Mouse (Mus musculus): ENCODE measurements at regions not wholly inside any gene's neighbourhood (a gene's known extent, or its start where the extent isn't known, plus 50 kb on each side); places are given as distances from the start of the nearest gene placed in this dataset.

DNA sequence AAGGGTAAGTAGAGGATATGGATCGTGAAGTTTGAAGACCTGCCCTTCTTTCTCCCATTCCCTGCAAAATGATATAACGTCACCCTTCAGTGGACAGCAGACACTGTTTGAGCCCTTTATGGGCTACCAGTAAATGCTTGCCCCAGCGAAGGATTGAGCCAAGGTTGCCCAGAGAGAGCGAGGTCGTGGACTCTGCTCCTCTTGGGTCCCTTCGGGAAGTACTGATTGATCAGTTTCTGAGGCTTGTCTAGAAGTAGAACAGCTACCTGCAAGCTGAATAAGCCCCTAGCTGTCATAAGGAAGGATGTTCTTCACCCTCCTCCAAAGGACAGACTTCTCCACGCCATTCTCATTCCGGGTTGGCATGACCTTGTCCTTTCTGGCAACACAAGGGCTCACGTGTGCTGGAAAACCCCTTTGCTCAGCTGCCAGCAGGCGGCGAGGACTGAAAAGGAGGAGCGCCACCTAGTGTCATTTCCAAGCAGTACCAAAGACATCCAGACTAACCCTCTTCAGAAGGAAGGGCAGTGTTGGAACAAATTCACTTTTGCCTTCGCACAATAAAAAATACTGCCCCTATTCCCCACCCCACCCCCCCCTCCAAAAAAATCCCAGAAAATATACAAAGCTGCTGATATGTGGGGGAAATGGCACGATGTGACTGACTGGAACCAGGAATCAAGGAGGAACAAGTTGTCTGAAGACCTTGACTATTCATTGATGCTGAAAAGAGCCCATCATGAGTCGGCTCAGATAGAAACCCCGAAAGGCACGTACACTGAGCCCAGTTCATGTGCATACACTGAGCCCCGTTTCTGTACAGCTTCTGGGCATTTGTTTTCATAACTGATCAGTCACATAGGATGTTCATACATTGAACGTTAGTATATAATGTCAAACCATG lies 274.8 kb upstream of the Pfn2 start:
- Histone ChIP-seq H3K4me3 (ENCODE audit: low read depth, low read length) (no peak overlapping the region), H3K4me2 (ENCODE audit: low read length) (0 out of 2 replicates have a peak overlapping the region, but pooled peaks have one; percentile 8), H3K9me3 (replicated peaks; ENCODE audit: control insufficient read depth, low read length) (no peaks in the 10 kb centered on the region), H3K27me3 (replicated peaks; ENCODE audit: control insufficient read depth, insufficient read depth, low read length) (no peaks in the 10 kb centered on the region), H3K27ac (ENCODE audit: low read depth, low read length) (no peak overlapping the region), H3K4me1 (ENCODE audit: control insufficient read depth, insufficient read depth, low read length) (no peaks in the 10 kb centered on the region), H3K36me3 (ENCODE audit: control insufficient read depth, insufficient read depth, low read length) (no peaks in the 10 kb centered on the region), H3K9ac (ENCODE audit: low read length) (no peak overlapping the region)
- 47% methylated on average over 19 of the region's 19 CpGs for WGBS
- ATAC-seq (peak; percentile 94), DNase-seq (ENCODE audit: low spot score) (peak; percentile 91)

- DNase-seq (ENCODE audit: low spot score), result no peak
- Histone ChIP-seq H3K27ac (ENCODE audit: low read depth, low read length) (no peak overlapping the region), H3K9me3 (replicated peaks; ENCODE audit: control insufficient read depth, low read length) (no peaks in the 10 kb centered on the region), H3K4me1 (ENCODE audit: control insufficient read depth, insufficient read depth, low read length) (no peaks in the 10 kb centered on the region), H3K4me2 (ENCODE audit: low read length) (no peak overlapping the region), H3K4me3 (ENCODE audit: low read depth, low read length) (no peak overlapping the region), H3K36me3 (ENCODE audit: control insufficient read depth, insufficient read depth, low read length) (no peaks in the 10 kb centered on the region), H3K9ac (ENCODE audit: low read length) (no peak overlapping the region), H3K27me3 (replicated peaks; ENCODE audit: control insufficient read depth, insufficient read depth, low read length) (no peaks in the 10 kb centered on the region)
- no peak; the same call in 1 of the 2 replicates for ATAC-seq
- WGBS, result 80% methylated on average over 7 of the region's 7 CpGs
Measured at GRCm38 (mm10) chr3:58123396-58124077, 275.7 kb upstream of the Pfn2 start.

- ATAC-seq (no peak), DNase-seq (ENCODE audit: low spot score) (no peak)
- H3K4me3 ChIP-seq (ENCODE audit: low read depth, low read length), result no peak overlapping the region
- H3K27ac ChIP-seq (ENCODE audit: low read depth, low read length), result no peak overlapping the region
- H3K4me2 ChIP-seq (ENCODE audit: low read length), result no peak overlapping the region
- H3K36me3 ChIP-seq (ENCODE audit: control insufficient read depth, insufficient read depth, low read length), result no peaks in the 10 kb centered on the region
- H3K27me3 ChIP-seq (replicated peaks; ENCODE audit: control insufficient read depth, insufficient read depth, low read length), result no peaks in the 10 kb centered on the region
- no peaks in the 10 kb centered on the region for H3K9me3 ChIP-seq (replicated peaks; ENCODE audit: control insufficient read depth, low read length)
- no peak overlapping the region for H3K9ac ChIP-seq (ENCODE audit: low read length)
- WGBS, result 62% methylated on average over 1 of the region's 1 CpGs
- H3K4me1 ChIP-seq (ENCODE audit: control insufficient read depth, insufficient read depth, low read length), result no peaks in the 10 kb centered on the region
Measured at GRCm38 (mm10) chr3:58124886-58125285, 277.0 kb upstream of the Pfn2 start.

- no peak for ATAC-seq
- Histone ChIP-seq H3K27ac (ENCODE audit: low read depth, low read length) (no peak overlapping the region), H3K4me3 (ENCODE audit: low read depth, low read length) (no peak overlapping the region), H3K36me3 (ENCODE audit: control insufficient read depth, insufficient read depth, low read length) (no peaks in the 10 kb centered on the region), H3K4me2 (ENCODE audit: low read length) (no peak overlapping the region), H3K4me1 (ENCODE audit: control insufficient read depth, insufficient read depth, low read length) (no peaks in the 10 kb centered on the region), H3K9ac (ENCODE audit: low read length) (no peak overlapping the region), H3K9me3 (replicated peaks; ENCODE audit: control insufficient read depth, low read length) (no peaks in the 10 kb centered on the region), H3K27me3 (replicated peaks; ENCODE audit: control insufficient read depth, insufficient read depth, low read length) (no peaks in the 10 kb centered on the region)
- no peak for DNase-seq (ENCODE audit: low spot score)
Measured at GRCm38 (mm10) chr3:58126996-58127395, 279.1 kb upstream of the Pfn2 start.

GRCm38 (mm10) chr3:58128059-58128458 lies 280.2 kb upstream of the Pfn2 start:
- DNase-seq (ENCODE audit: low spot score), result no peak
- 60% methylated on average over 8 of the region's 8 CpGs for whole genome bisulfite sequencing
- no peaks in the 10 kb centered on the region for H3K27me3 ChIP-seq (replicated peaks; ENCODE audit: control insufficient read depth, insufficient read depth, low read length)
- no peaks in the 10 kb centered on the region for H3K36me3 ChIP-seq (ENCODE audit: control insufficient read depth, insufficient read depth, low read length)
- no peaks in the 10 kb centered on the region for H3K9me3 ChIP-seq (replicated peaks; ENCODE audit: control insufficient read depth, low read length)
- no peak overlapping the region for H3K9ac ChIP-seq (ENCODE audit: low read length)
- ATAC-seq, result no peak
- no peaks in the 10 kb centered on the region for H3K4me1 ChIP-seq (ENCODE audit: control insufficient read depth, insufficient read depth, low read length)
- H3K4me3 ChIP-seq (ENCODE audit: low read depth, low read length), result no peak overlapping the region
- no peak overlapping the region for H3K27ac ChIP-seq (ENCODE audit: low read depth, low read length)
- H3K4me2 ChIP-seq (ENCODE audit: low read length), result no peak overlapping the region

GRCm38 (mm10) chr3:58129358-58129903 lies 281.6 kb upstream of the Pfn2 start:
- Histone ChIP-seq H3K4me1 (ENCODE audit: control insufficient read depth, insufficient read depth, low read length) (no peaks in the 10 kb centered on the region), H3K27me3 (replicated peaks; ENCODE audit: control insufficient read depth, insufficient read depth, low read length) (no peaks in the 10 kb centered on the region), H3K36me3 (ENCODE audit: control insufficient read depth, insufficient read depth, low read length) (no peaks in the 10 kb centered on the region), H3K27ac (ENCODE audit: low read depth, low read length) (no peak overlapping the region), H3K4me2 (ENCODE audit: low read length) (no peak overlapping the region), H3K9me3 (replicated peaks; ENCODE audit: control insufficient read depth, low read length) (no peaks in the 10 kb centered on the region), H3K4me3 (ENCODE audit: low read depth, low read length) (no peak overlapping the region), H3K9ac (ENCODE audit: low read length) (no peak overlapping the region)
- ATAC-seq (no peak), DNase-seq (ENCODE audit: low spot score) (no peak)
- 59% methylated on average over 6 of the region's 6 CpGs for WGBS

DNA sequence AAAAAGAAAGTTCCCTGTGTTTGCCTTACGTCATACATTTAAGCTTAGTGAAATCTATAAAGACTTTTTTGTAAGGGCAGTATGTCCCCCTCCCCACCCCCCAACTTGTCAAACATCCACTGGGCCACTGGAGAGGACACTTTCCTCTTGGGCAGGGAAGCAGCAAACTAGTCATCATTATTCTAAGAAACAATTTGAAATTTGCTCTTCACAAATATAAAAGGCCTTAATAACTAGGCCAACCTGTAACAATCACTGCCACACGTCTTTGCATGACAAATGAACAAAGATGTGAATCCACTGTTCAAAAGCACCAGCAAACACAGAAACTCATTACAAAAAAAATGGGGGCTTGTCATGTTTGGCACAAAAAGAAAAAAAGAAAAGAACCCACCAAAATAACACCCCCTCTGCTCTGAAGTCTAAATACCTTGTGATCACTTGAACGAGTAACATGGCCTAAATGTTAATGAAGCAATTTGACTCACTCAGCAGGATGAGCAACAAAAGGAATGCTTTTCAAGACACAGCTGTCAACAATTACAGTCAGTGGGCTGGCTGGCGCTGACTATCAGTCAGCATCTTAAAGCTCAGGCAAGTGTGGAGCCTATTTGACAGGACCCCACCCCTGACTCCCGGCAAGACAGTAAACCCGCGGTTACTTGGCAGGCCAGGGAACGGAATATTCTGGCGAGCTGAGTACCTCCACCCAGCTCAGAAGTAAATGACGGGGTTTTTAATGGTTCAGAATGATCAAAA lies 278.7 kb upstream of the Tsc22d2 start:
- WGBS, result 11% methylated on average over 10 of the region's 10 CpGs

DNA sequence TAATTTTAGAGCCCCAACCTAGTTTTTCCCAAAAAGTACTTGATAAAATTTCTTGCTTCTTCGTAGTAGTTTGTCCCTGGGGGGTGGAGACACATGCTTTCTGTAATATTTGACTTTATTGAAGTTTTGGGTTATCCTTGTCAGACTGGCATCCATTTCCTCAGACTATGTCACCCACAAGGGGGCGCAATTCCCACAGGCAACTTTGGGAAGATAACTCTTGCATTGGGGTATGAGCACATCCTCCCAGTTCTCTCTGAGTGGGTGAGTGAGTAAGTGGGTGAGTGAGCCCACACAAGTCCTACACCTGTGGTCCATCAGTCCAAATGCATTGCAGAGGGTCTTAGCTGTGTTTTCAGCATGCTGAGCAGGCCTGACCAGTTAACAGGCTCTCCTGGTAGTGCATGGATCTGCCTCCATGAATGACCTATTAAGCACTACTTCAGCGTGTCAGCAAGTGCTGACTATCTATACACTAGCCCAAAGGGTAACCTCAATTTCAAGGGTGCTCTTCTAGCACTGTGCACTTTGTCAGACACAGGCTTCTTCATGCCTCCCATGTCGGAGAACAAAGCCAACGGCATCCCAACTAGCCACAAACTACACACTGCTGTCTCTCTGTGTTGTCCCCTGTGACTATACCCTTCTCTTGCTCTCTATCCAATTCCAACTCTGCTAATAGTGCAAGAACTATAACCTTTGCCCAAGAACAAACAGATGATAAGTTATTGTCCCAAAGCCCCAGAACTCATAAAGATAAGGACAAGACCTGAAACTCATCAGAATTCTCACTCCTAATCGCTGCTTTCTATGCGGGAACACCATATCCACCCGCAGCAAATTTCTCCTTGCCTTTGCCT lies 275.6 kb upstream of the Tsc22d2 start:
- Histone ChIP-seq H3K4me3 (ENCODE audit: low read depth, low read length) (no peak overlapping the region), H3K27ac (ENCODE audit: low read depth, low read length) (no peak overlapping the region), H3K27me3 (replicated peaks; ENCODE audit: control insufficient read depth, insufficient read depth, low read length) (no peaks in the 10 kb centered on the region), H3K9me3 (replicated peaks; ENCODE audit: control insufficient read depth, low read length) (no peaks in the 10 kb centered on the region), H3K4me1 (ENCODE audit: control insufficient read depth, insufficient read depth, low read length) (peaks cover 5% of the 10 kb centered on the region; the same call in 1 of the 2 replicates), H3K4me2 (ENCODE audit: low read length) (no peak overlapping the region), H3K36me3 (ENCODE audit: control insufficient read depth, insufficient read depth, low read length) (no peaks in the 10 kb centered on the region), H3K9ac (ENCODE audit: low read length) (no peak overlapping the region)
- DNase-seq (ENCODE audit: low spot score) (peak; percentile 16), ATAC-seq (no peak)
- 77% methylated on average over 8 of the region's 8 CpGs for WGBS

More for the DNA sequence above, 278.7 kb upstream of the Tsc22d2 start:
- ATAC-seq (peak; percentile 95), DNase-seq (ENCODE audit: low spot score) (peak; percentile 84)
- H3K9me3 ChIP-seq (replicated peaks; ENCODE audit: control insufficient read depth, low read length), result no peaks in the 10 kb centered on the region
- H3K27me3 ChIP-seq (replicated peaks; ENCODE audit: control insufficient read depth, insufficient read depth, low read length), result no peaks in the 10 kb centered on the region
- no peaks in the 10 kb centered on the region for H3K36me3 ChIP-seq (ENCODE audit: control insufficient read depth, insufficient read depth, low read length)
- no peak overlapping the region for H3K4me2 ChIP-seq (ENCODE audit: low read length)
- peak overlapping the region; percentile 29; the same call in 1 of the 2 replicates for H3K27ac ChIP-seq (ENCODE audit: low read depth, low read length)
- no peak overlapping the region for H3K4me3 ChIP-seq (ENCODE audit: low read depth, low read length)
- H3K4me1 ChIP-seq (ENCODE audit: control insufficient read depth, insufficient read depth, low read length), result peaks cover 5% of the 10 kb centered on the region; the same call in 1 of the 2 replicates
- H3K9ac ChIP-seq (ENCODE audit: low read length), result no peak overlapping the region
